Comparison of ENCODE assay signal across 27 mouse cellular contexts in genomic region chr6:120933670-120934069, GRCm38 (mm10).
"Had no signal": no experiment of that assay in that cellular context is flagged by ENCODE, and none has a peak within 500 bp of the region (broad histone marks: within the 10 kb centered on the region; RNA-seq: fewer than 3 reads in every experiment).

No protein-coding gene starts in this region.

- DNase-seq: cerebellum, adult 8-10 months; cerebellum, adult 9-10 months; cerebellum, adult 9-11 months; cerebellum, postnatal 10 days; cerebellum, postnatal 14 days; cerebellum, postnatal 25 days; cerebellum, postnatal 36 days; embryo, embryonic 11 days; forebrain, postnatal 0 days; gastrocnemius, postnatal 10 days; gastrocnemius, postnatal 14 days; gastrocnemius, postnatal 36 days; heart, adult 11 months; heart, adult 18-20 months; heart, adult 2 months had no signal

- ATAC-seq: forebrain, embryonic 13.5 days; forebrain, embryonic 14.5 days; forebrain, embryonic 15.5 days; forebrain, embryonic 16.5 days; forebrain, postnatal 0 days had no signal

- H3K4me2 ChIP-seq: embryonic facial prominence, embryonic 12.5 days; embryonic facial prominence, embryonic 13.5 days; embryonic facial prominence, embryonic 15.5 days; forebrain, embryonic 12.5 days; forebrain, embryonic 13.5 days; forebrain, embryonic 15.5 days had no signal

- H3K4me3 ChIP-seq: embryonic facial prominence, embryonic 10.5 days; embryonic facial prominence, embryonic 12.5 days; embryonic facial prominence, embryonic 13.5 days; embryonic facial prominence, embryonic 15.5 days; erythroblast, embryonic 14.5 days; forebrain, embryonic 10.5 days; forebrain, embryonic 12.5 days; forebrain, embryonic 13.5 days; forebrain, embryonic 15.5 days; gastrocnemius, adult 2 months; heart, adult 2 months had no signal

- H3K4me1 ChIP-seq: embryonic facial prominence, embryonic 12.5 days; embryonic facial prominence, embryonic 15.5 days; forebrain, embryonic 13.5 days; forebrain, embryonic 15.5 days had no signal

- H3K27ac ChIP-seq: embryonic facial prominence, embryonic 10.5 days; embryonic facial prominence, embryonic 12.5 days; embryonic facial prominence, embryonic 13.5 days; embryonic facial prominence, embryonic 15.5 days; forebrain, embryonic 10.5 days; forebrain, embryonic 12.5 days; forebrain, embryonic 13.5 days; forebrain, embryonic 15.5 days; heart, adult 2 months had no signal

- H3K9me3 ChIP-seq: embryonic facial prominence, embryonic 10.5 days; embryonic facial prominence, embryonic 12.5 days; embryonic facial prominence, embryonic 13.5 days; embryonic facial prominence, embryonic 15.5 days; forebrain, embryonic 10.5 days; forebrain, embryonic 12.5 days; forebrain, embryonic 13.5 days; forebrain, embryonic 15.5 days had no signal

- H3K27me3 ChIP-seq: embryonic facial prominence, embryonic 12.5 days; embryonic facial prominence, embryonic 13.5 days; embryonic facial prominence, embryonic 15.5 days; forebrain, embryonic 12.5 days; forebrain, embryonic 13.5 days; forebrain, embryonic 15.5 days had no signal

- H3K9ac ChIP-seq: embryonic facial prominence, embryonic 12.5 days; embryonic facial prominence, embryonic 13.5 days; embryonic facial prominence, embryonic 15.5 days; forebrain, embryonic 12.5 days; forebrain, embryonic 13.5 days; forebrain, embryonic 15.5 days; forebrain, postnatal 0 days had no signal
